Mouse (Mus musculus) MEL (cell line): ENCODE measurements around the gene Cry2. TPM values are rescaled to one million over a fixed set of nuclear protein-coding genes. Genes with fewer than 3 reads are reported as not detected.

Experiments
- DNase-seq: peaks from one replicate; pipeline ENCODE4 v3.0.0; 2011; ENCODE audit warnings: low read depth, low spot score
- H3K27ac ChIP-seq: 2 replicates; pipeline ENCODE4 v1.5.1; 2012; ENCODE audit warnings: low read depth, mild to moderate bottlenecking, control low read depth, low read length, moderate library complexity; ENCODE audit not compliant: control insufficient read depth
- H3K27me3 ChIP-seq, 2 experiments: fragments of 150-350 bp in 1 of 2; sonication (generic) in 1 of 2; 2 replicates each; pipeline ENCODE4 v1.6.1; 2012; ENCODE audit warnings: low read length in 2 of 2, mild to moderate bottlenecking in 2 of 2, improper control_type of control experiment in 1 of 2, moderate library complexity in 1 of 2; ENCODE audit not compliant: insufficient read depth in 2 of 2, control insufficient read depth in 1 of 2
- H3K36me3 ChIP-seq, 2 experiments: 2 replicates each; pipeline ENCODE4 v1.6.1; 2012 to 2014; ENCODE audit warnings: low read length in 2 of 2, improper control_type of control experiment in 1 of 2, inconsistent platforms in 1 of 2, mild to moderate bottlenecking in 1 of 2; ENCODE audit not compliant: insufficient read depth in 2 of 2, control insufficient read depth in 1 of 2
- H3K4me1 ChIP-seq, 2 experiments: fragments of 150-350 bp in 1 of 2; sonication (generic) in 1 of 2; 2 replicates each; pipeline ENCODE4 v1.6.1; 2012; ENCODE audit warnings: low read length in 2 of 2, improper control_type of control experiment in 1 of 2, mild to moderate bottlenecking in 1 of 2; ENCODE audit not compliant: insufficient read depth in 2 of 2, control insufficient read depth in 1 of 2
- H3K4me3 ChIP-seq, 2 experiments: fragments of 150-350 bp in 1 of 2; sonication (generic) in 1 of 2; 2 replicates each; pipeline ENCODE4 v1.5.1; 2012; ENCODE audit warnings: low read depth in 2 of 2, low read length in 2 of 2, mild to moderate bottlenecking in 2 of 2, moderate library complexity in 2 of 2, control low read depth in 1 of 2, improper control_type of control experiment in 1 of 2; ENCODE audit not compliant: control insufficient read depth in 1 of 2, insufficient read depth in 1 of 2
- H3K79me2 ChIP-seq: 2 replicates; pipeline ENCODE4 v1.6.1; 2012; ENCODE audit warnings: mild to moderate bottlenecking, low read length, moderate library complexity; ENCODE audit not compliant: control insufficient read depth, poor library complexity, insufficient read depth
- H3K9ac ChIP-seq: 2 replicates; pipeline ENCODE4 v1.6.1; 2012; ENCODE audit warnings: low read depth, mild to moderate bottlenecking, control low read depth, low read length, moderate library complexity; ENCODE audit not compliant: control insufficient read depth, poor library complexity, severe bottlenecking
- H3K9me3 ChIP-seq: fragments of 150-350 bp; sonication (generic); replicated peaks from 2 replicates; pipeline ENCODE4 v1.6.1; 2012; ENCODE audit warnings: mild to moderate bottlenecking, low read length, improper control_type of control experiment, moderate library complexity; ENCODE audit not compliant: insufficient read depth
- E2F4 ChIP-seq: IDR thresholded peaks from 2 replicates; pipeline ENCODE4 v1.6.1; 2011; ENCODE audit warnings: low read depth, low read length, improper control_type of control experiment, borderline replicate concordance
- ETS1 ChIP-seq: IDR thresholded peaks from 2 replicates; pipeline ENCODE4 v1.6.1; 2012; ENCODE audit warnings: low read depth, mild to moderate bottlenecking, inconsistent platforms, low read length, improper control_type of control experiment, moderate library complexity
- MAFK ChIP-seq: IDR thresholded peaks from 2 replicates; pipeline ENCODE4 v1.6.1; 2011; ENCODE audit warnings: low read depth, mild to moderate bottlenecking, low read length, improper control_type of control experiment, borderline replicate concordance
- MAZ ChIP-seq: IDR thresholded peaks from 2 replicates; pipeline ENCODE4 v1.6.1; 2012; ENCODE audit warnings: low read depth, mild to moderate bottlenecking, inconsistent platforms, low read length, improper control_type of control experiment
- MEF2A ChIP-seq: IDR thresholded peaks from 2 replicates; pipeline ENCODE4 v1.6.1; 2014; ENCODE audit warnings: low read depth, mild to moderate bottlenecking, inconsistent platforms, low read length, improper control_type of control experiment; ENCODE audit not compliant: poor library complexity, insufficient replicate concordance, severe bottlenecking; ENCODE audit errors: extremely low read depth
- MYB ChIP-seq: IDR thresholded peaks from 2 replicates; pipeline ENCODE4 v1.6.1; 2011; ENCODE audit warnings: mild to moderate bottlenecking, low read depth, low read length, improper control_type of control experiment
- NRF1 ChIP-seq: IDR thresholded peaks from 2 replicates; pipeline ENCODE4 v1.6.1; 2014; ENCODE audit warnings: low read depth, mild to moderate bottlenecking, inconsistent platforms, low read length, improper control_type of control experiment, moderate library complexity; ENCODE audit not compliant: poor library complexity, insufficient read depth, severe bottlenecking
- RCOR1 ChIP-seq: IDR thresholded peaks from 2 replicates; pipeline ENCODE4 v1.6.1; 2012; ENCODE audit warnings: low read depth, mild to moderate bottlenecking, inconsistent platforms, low read length, improper control_type of control experiment
- TCF12 ChIP-seq: IDR thresholded peaks from 2 replicates; pipeline ENCODE4 v1.6.1; 2014; ENCODE audit warnings: low read depth, mild to moderate bottlenecking, inconsistent platforms, low read length, improper control_type of control experiment, moderate library complexity
- ZKSCAN1 ChIP-seq: IDR thresholded peaks from 2 replicates; pipeline ENCODE4 v1.6.1; 2012; ENCODE audit warnings: low read depth, mild to moderate bottlenecking, inconsistent platforms, low read length, improper control_type of control experiment, moderate library complexity
- ZNF384 ChIP-seq: IDR thresholded peaks from 2 replicates; pipeline ENCODE4 v1.6.1; 2012; ENCODE audit warnings: low read depth, mild to moderate bottlenecking, inconsistent platforms, low read length, improper control_type of control experiment
- polyA plus RNA-seq, 2 experiments: library from polyadenylated mRNA; stranded (reverse) in 1 of 2; unstranded in 1 of 2; fragments of >175 nt in 1 of 2; fragments of >200 nt in 1 of 2; gene quantifications; 2 replicates each; pipeline versions ENCODE4 v1.2.1 to v1.2.4; 2012; ENCODE audit warnings: low replicate concordance in 2 of 2, low read depth in 1 of 2; ENCODE audit not compliant: insufficient read length in 2 of 2, insufficient read depth in 1 of 2, missing spikeins in 1 of 2
- total RNA-seq: library from RNA; depleted of rRNA; stranded (reverse); fragments of 300-350 nt; gene quantifications from 2 replicates; pipeline ENCODE4 v1.2.3, GENCODE M21; 2012

The Cry2 gene
- total and polyA plus RNA-seq, 3 experiments = 13.3 to 36.2 TPM; not detected in 1

- H3K36me3 ChIP-seq = no peaks in the 10 kb centered on the region
- no peak overlapping the region for H3K9ac ChIP-seq
- no peaks in the 10 kb centered on the region for H3K27me3 ChIP-seq
- H3K4me1 ChIP-seq = peaks cover 0 to 12% of the 10 kb centered on the region in 2 experiments; a peak in 2 of 4 replicates
- H3K4me3 ChIP-seq = no peak overlapping the region
- DNase-seq = no peak
- H3K79me2 ChIP-seq = peaks cover 5% of the 10 kb centered on the region
- no peak overlapping the region for H3K27ac ChIP-seq
- no peak for TF ChIP-seq MAZ
- TF ChIP-seq RCOR1 = no peak
- TF ChIP-seq TCF12 = no peak
- no peak for TF ChIP-seq E2F4
- TF ChIP-seq ETS1 = no peak
- peak; percentile 35; the same call in 1 of the 2 replicates for TF ChIP-seq NRF1
- TF ChIP-seq MYB = no peak
- no peak for TF ChIP-seq MAFK
- TF ChIP-seq MEF2A = no peak
- peak; percentile 70 for TF ChIP-seq ZNF384
- no peaks in the 10 kb centered on the region for H3K9me3 ChIP-seq
Observed at GRCm38 (mm10) chr2:92372767-92373436, 60.9 kb downstream of the Cry2 start.

DNA sequence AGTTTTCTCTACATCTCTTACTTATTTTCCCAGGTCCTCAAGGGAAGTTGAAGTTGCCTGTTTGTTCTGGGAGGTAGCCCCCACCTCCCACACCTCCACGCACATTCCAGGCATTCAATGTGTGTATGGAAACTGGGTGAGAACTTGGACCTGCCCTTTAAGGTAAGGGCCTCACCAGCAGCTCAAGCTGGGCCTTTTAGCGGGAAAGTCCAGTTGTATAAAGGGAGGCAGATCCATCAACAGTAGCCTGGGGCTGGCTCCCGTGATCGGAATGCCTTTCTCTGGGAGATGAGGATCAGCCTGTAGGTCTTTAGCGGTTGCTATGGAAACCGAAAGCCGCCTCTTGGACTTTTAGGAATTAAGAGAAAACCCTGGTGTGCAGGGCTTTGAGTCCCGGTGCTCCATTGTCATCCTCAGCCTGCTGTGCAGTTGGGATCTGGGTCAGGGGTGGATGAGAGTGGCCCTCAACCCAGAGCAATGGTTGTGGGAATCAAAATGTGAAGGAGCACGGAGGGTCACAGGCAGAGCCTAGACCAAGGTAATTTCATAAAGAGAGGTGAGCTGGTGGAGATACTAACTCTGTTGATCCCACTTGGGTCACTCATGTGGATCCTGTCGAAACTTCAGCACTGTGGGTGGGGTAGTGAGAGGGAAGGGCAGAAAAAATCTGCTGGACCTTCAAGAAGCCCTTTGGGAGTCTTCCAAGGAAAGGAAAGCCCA lies 61.7 kb downstream of the Cry2 start:
- TF ChIP-seq ZKSCAN1 (no peak), MAZ (no peak), NRF1 (no peak)
- TF ChIP-seq, all 39 proteins: peak for 0
- H3K79me2 ChIP-seq = peaks cover 5% of the 10 kb centered on the region
- no peak for DNase-seq
- H3K27ac ChIP-seq = no peak overlapping the region
- no peak overlapping the region for H3K4me3 ChIP-seq
- no peaks in the 10 kb centered on the region for H3K36me3 ChIP-seq
- no peak overlapping the region for H3K9ac ChIP-seq
- H3K9me3 ChIP-seq = no peaks in the 10 kb centered on the region
- H3K4me1 ChIP-seq = peaks cover 0 to 12% of the 10 kb centered on the region in 2 experiments; a peak in 2 of 4 replicates
- H3K27me3 ChIP-seq = no peaks in the 10 kb centered on the region
